Mouse (Mus musculus): ENCODE results near the gene Dnajc30.
A peak's percentile ranks its signal among the peaks of the same experiment; 100 is the strongest.

Gene Dnajc30

GRCm38 (mm10) chr5:135109976-135110375 is 46.0 kb downstream of the Dnajc30 start:
- DNase-seq: no peak

DNA sequence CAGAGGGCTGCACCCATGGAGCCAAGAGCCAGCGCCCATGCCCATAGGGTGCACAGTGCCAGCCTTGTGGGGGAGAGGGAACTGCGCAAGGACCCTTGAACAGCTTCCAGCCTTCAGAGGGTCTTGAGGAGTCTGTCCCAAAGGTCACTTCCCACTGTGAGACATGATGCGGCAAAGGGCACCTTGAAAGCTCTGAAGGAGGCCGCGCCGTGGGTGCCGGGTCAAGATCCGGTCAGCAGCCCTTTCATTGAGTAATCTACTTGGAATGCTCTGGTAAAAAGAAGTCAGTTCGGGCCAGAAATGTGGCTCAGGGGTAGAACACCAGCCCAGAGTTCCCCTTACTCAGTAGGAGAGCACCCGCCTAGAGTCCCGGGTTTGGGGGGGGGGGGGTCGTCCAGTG is 49.8 kb downstream of the Dnajc30 start:
- no peak for DNase-seq

- peak; percentile 33 for DNase-seq
Measured at GRCm38 (mm10) chr5:135115241-135115640, 51.2 kb downstream of the Dnajc30 start.
